Mouse (Mus musculus): ENCODE measurements around the gene Gpc6. TPM values are rescaled to one million over a fixed set of nuclear protein-coding genes. Genes with fewer than 3 reads are reported as not detected.

The Gpc6 gene
- total RNA-seq, 2 experiments from 2014 or later, result 1.7 to 4.1 TPM

GRCm38 (mm10) chr14:117519574-117519973 lies 594.5 kb downstream of the Gpc6 start:
- intact Hi-C loops (cut with DNase I), result no loop called here
- TF ChIP-seq CTCF (IDR thresholded peaks at IDR 0.05), result no peak
- Histone ChIP-seq H3K4me3 (no peak overlapping the region), H3K27ac (no peak overlapping the region)
- no peak for DNase-seq

DNA sequence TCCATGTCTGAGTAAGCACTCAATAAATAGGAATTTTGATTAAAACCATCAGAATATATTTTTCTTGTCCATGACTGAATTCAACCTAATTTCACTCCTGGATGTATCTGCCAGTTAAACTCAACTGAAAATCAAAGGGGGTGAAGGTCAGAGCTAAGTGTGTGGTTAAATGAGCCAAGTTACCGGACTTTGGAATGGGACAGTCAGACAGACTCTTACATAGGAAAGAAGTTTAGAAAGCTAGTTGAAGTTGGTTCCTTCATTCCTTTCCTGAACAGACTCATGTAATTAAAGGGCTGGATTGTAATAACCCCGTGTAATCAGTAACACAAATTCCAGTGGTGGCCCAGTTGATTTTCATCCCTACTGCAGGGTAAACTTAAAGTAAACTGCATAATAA lies 595.6 kb downstream of the Gpc6 start:
- Histone ChIP-seq H3K4me3 (no peak overlapping the region), H3K27ac (no peak overlapping the region)
- intact Hi-C loops (cut with DNase I), result no loop called here
- TF ChIP-seq CTCF (IDR thresholded peaks at IDR 0.05), result no peak
- no peak for DNase-seq

DNA sequence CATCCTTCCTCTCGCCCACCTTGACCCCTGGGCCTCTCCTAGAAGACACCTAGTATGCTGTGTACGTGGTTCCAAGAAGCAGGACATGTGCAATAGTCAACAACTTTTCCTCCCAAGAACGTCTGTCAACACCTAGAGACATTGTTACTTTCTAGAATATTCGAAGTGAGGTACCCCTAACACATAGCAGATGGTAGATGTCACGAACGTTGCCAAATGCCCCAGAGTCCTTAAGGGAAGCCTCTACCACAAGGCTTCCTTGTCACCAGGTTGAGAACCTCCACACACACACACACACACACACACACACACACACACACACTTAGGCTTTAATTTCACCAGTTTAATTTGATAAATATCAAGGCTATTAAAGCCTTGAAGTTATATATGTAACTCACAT lies 600.0 kb downstream of the Gpc6 start:
- no peak overlapping the region for H3K27ac ChIP-seq
- intact Hi-C loops (cut with DNase I), result no loop called here
- no peak for DNase-seq
- H3K4me3 ChIP-seq, result no peak overlapping the region
- no peak for TF ChIP-seq CTCF (IDR thresholded peaks at IDR 0.05)

DNA sequence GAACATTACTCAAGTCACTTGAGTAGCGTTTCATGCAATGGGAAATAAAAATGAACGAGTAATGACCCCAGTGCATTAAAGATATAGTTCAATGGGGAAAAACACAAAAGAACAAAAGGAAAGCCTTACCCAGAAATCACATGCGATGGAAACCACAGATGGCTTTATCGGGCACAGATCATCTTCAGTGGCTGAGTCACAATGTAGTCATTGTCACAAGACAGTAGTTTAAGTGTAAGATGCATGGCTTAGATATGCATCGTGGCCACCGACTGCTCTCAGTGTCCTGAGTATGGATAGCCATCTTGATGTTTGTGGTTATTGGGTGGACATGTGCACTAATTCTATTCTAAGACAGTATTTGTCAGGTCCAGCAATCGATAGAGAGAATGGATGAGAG lies 601.9 kb downstream of the Gpc6 start:
- Histone ChIP-seq H3K4me3 (no peak overlapping the region), H3K27ac (no peak overlapping the region)
- intact Hi-C loops (cut with DNase I), result no loop called here
- TF ChIP-seq CTCF (IDR thresholded peaks at IDR 0.05), result no peak
- no peak for DNase-seq

DNA sequence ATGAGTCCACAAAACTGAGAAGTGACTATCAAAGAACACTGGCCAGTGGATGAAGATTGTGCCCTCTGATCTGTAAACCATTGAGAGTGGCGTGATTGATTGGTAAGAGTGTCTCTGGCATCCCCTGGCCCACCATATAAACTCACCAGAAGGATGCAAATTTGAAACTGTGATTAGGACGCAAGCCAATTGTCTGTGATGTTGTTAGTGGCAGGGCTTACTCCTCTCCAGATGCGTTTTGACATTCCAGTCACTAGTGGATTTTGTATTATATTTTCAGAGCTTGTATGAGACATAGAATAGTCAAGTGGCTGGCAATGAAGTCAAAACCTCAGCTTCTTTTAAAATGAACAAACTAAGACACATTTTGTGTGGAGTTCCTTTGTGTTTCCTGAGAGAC lies 604.3 kb downstream of the Gpc6 start:
- intact Hi-C loops (cut with DNase I), result no loop called here
- Histone ChIP-seq H3K27ac (no peak overlapping the region), H3K4me3 (no peak overlapping the region)
- no peak for TF ChIP-seq CTCF (IDR thresholded peaks at IDR 0.05)
- DNase-seq, result no peak

DNA sequence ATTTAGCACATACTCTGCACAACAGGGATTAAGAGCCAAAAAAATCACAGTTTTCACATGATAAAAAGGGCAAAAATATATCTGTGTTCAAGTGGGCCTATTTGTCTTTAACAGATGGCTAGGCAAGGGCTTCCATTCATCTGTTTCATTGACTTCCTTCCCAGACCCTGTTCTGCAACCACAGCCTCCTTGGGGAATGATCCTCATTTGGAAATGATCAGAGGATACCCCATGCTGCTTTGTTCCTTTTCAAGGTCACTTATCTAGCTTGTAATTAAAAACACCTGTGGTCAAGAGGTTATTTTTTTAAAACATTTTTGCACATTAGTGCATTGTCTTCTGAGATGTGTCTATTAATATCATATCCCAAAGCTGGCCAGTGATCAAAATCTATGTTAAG lies 627.7 kb downstream of the Gpc6 start:
- intact Hi-C loops (cut with DNase I), result no loop called here
- H3K27ac ChIP-seq, result no peak overlapping the region
- no peak for TF ChIP-seq CTCF (IDR thresholded peaks at IDR 0.05)
- no peak for DNase-seq
- H3K4me3 ChIP-seq, result no peak overlapping the region

GRCm38 (mm10) chr14:117556715-117557320 lies 631.7 kb downstream of the Gpc6 start:
- H3K4me3 ChIP-seq, result no peak overlapping the region
- TF ChIP-seq CTCF (IDR thresholded peaks at IDR 0.05), result no peak
- intact Hi-C loops (cut with DNase I), result no loop called here
- no peak overlapping the region for H3K27ac ChIP-seq
- no peak for DNase-seq

GRCm38 (mm10) chr14:117562146-117562545 lies 637.0 kb downstream of the Gpc6 start:
- no peak for DNase-seq
- no peak for TF ChIP-seq CTCF (IDR thresholded peaks at IDR 0.05)
- intact Hi-C loops (cut with DNase I), result no loop called here
- Histone ChIP-seq H3K4me3 (no peak overlapping the region), H3K27ac (no peak overlapping the region)

GRCm38 (mm10) chr14:117569278-117569677 lies 644.2 kb downstream of the Gpc6 start:
- no peak overlapping the region for H3K27ac ChIP-seq
- intact Hi-C loops (cut with DNase I), result no loop called here
- H3K4me3 ChIP-seq, result no peak overlapping the region
- no peak for DNase-seq
- TF ChIP-seq CTCF (IDR thresholded peaks at IDR 0.05), result no peak

DNA sequence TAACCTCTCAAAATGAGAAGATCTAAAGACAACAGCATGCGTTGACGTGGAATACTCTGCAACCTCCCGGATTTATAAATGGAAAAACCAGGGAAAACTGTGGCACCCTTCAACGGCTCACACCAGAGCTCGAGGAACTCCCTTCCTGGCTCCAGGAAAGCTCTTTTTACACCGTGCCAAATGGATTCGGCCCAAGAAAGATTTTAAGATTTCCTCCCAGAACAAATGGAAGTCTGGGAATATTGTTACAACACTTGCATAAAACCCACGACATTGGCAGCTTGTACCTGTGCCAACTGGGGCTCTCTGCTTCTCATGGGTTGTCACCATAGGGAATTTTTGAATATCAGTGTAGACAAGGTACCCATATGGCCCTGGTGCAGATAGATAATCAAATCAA lies 647.1 kb downstream of the Gpc6 start:
- TF ChIP-seq CTCF (IDR thresholded peaks at IDR 0.05), result no peak
- H3K27ac ChIP-seq, result no peak overlapping the region
- peak; percentile 31 for DNase-seq
- intact Hi-C loops (cut with DNase I), result no loop called here
- 0 out of 2 replicates have a peak overlapping the region, but pooled peaks have one; percentile 13 for H3K4me3 ChIP-seq

GRCm38 (mm10) chr14:117574216-117574615 lies 649.1 kb downstream of the Gpc6 start:
- DNase-seq, result peak; percentile 50
- no peak overlapping the region for H3K4me3 ChIP-seq
- H3K27ac ChIP-seq, result no peak overlapping the region
- no peak for TF ChIP-seq CTCF (IDR thresholded peaks at IDR 0.05)
- intact Hi-C loops (cut with DNase I), result no loop called here

DNA sequence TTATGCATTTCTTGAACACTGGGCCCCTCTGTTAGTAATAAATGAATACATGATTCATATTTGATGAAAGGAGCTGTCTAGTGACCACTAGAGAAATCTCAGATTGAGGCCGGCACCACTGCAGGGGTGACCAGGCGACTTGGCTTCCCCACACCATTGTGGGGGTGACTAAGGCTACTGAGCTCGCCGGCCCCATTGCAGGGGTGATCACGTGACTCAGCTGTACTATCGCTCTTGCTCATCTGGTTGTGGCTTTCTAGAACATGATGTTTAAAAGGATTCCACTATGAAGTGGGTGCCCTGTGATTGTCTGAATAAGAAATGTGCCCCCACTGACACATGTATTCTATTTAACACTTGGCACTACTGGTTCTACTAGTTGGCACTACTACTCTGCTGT lies 656.6 kb downstream of the Gpc6 start:
- Histone ChIP-seq H3K4me3 (no peak overlapping the region), H3K27ac (no peak overlapping the region)
- no peak for TF ChIP-seq CTCF (IDR thresholded peaks at IDR 0.05)
- no peak for DNase-seq
- intact Hi-C loops (cut with DNase I), result no loop called here

- intact Hi-C loops (cut with DNase I), result no loop called here
- no peak for DNase-seq
- Histone ChIP-seq H3K4me3 (no peak overlapping the region), H3K27ac (no peak overlapping the region)
- no peak for TF ChIP-seq CTCF (IDR thresholded peaks at IDR 0.05)
Measured at GRCm38 (mm10) chr14:117599758-117600157, 674.6 kb downstream of the Gpc6 start.

GRCm38 (mm10) chr14:117603837-117604236 lies 678.7 kb downstream of the Gpc6 start:
- no peak overlapping the region for H3K4me3 ChIP-seq
- TF ChIP-seq CTCF (IDR thresholded peaks at IDR 0.05), result no peak
- H3K27ac ChIP-seq, result no peak overlapping the region
- DNase-seq, result no peak
- intact Hi-C loops (cut with DNase I), result no loop called here
